Mouse (Mus musculus): ENCODE data around the gene Large1. TPM values are rescaled to one million over a fixed set of nuclear protein-coding genes. Genes with fewer than 3 reads are reported as not detected.

The Large1 gene
- polyA plus RNA-seq, 1 experiment, result 42.7 TPM

- H3K4me1 ChIP-seq (ENCODE audit: control insufficient read depth, insufficient read depth, low read length), result no peaks in the 10 kb centered on the region
- no peak for TF ChIP-seq CTCF (IDR thresholded peaks at IDR 0.05; ENCODE audit: borderline replicate concordance, insufficient read depth, low read length)
- TF ChIP-seq POLR2A (IDR thresholded peaks at IDR 0.05; ENCODE audit: low read depth, low read length), result no peak
Measured at GRCm38 (mm10) chr8:72873411-72873810, 479.9 kb downstream of the Large1 start.

GRCm38 (mm10) chr8:72846881-72847280 lies 506.5 kb downstream of the Large1 start:
- Histone ChIP-seq H3K27ac (ENCODE audit: insufficient read depth, low read length) (no peak overlapping the region), H3K4me1 (ENCODE audit: control insufficient read depth, insufficient read depth, low read length) (no peaks in the 10 kb centered on the region), H3K4me3 (ENCODE audit: insufficient read depth, low read length) (no peak overlapping the region)
- TF ChIP-seq POLR2A (IDR thresholded peaks at IDR 0.05; ENCODE audit: low read depth, low read length) (no peak), CTCF (IDR thresholded peaks at IDR 0.05; ENCODE audit: borderline replicate concordance, insufficient read depth, low read length) (no peak)

More at GRCm38 (mm10) chr8:72873411-72873810, 479.9 kb downstream of the Large1 start:
- H3K4me3 ChIP-seq (ENCODE audit: insufficient read depth, low read length), result no peak overlapping the region
- H3K27ac ChIP-seq (ENCODE audit: insufficient read depth, low read length), result no peak overlapping the region

- no peak for TF ChIP-seq POLR2A (IDR thresholded peaks at IDR 0.05; ENCODE audit: low read depth, low read length)
- Histone ChIP-seq H3K4me1 (ENCODE audit: control insufficient read depth, insufficient read depth, low read length) (0 out of 2 replicates have a peak, but pooled peaks cover 4% of the 10 kb centered on the region), H3K4me3 (ENCODE audit: insufficient read depth, low read length) (no peak overlapping the region), H3K27ac (ENCODE audit: insufficient read depth, low read length) (no peak overlapping the region)
Measured at GRCm38 (mm10) chr8:72835863-72836262, 517.5 kb downstream of the Large1 start.

- TF ChIP-seq POLR2A (IDR thresholded peaks at IDR 0.05; ENCODE audit: low read depth, low read length) (no peak), CTCF (IDR thresholded peaks at IDR 0.05; ENCODE audit: borderline replicate concordance, insufficient read depth, low read length) (no peak)
- H3K27ac ChIP-seq (ENCODE audit: insufficient read depth, low read length), result no peak overlapping the region
- H3K4me1 ChIP-seq (ENCODE audit: control insufficient read depth, insufficient read depth, low read length), result 0 out of 2 replicates have a peak, but pooled peaks cover 4% of the 10 kb centered on the region
- no peak overlapping the region for H3K4me3 ChIP-seq (ENCODE audit: insufficient read depth, low read length)
Measured at GRCm38 (mm10) chr8:72833112-72833511, 520.2 kb downstream of the Large1 start.

GRCm38 (mm10) chr8:72832371-72832770 lies 521.0 kb downstream of the Large1 start:
- H3K27ac ChIP-seq (ENCODE audit: insufficient read depth, low read length), result no peak overlapping the region
- 0 out of 2 replicates have a peak, but pooled peaks cover 4% of the 10 kb centered on the region for H3K4me1 ChIP-seq (ENCODE audit: control insufficient read depth, insufficient read depth, low read length)
- TF ChIP-seq CTCF (IDR thresholded peaks at IDR 0.05; ENCODE audit: borderline replicate concordance, insufficient read depth, low read length) (no peak), POLR2A (IDR thresholded peaks at IDR 0.05; ENCODE audit: low read depth, low read length) (no peak)
- no peak overlapping the region for H3K4me3 ChIP-seq (ENCODE audit: insufficient read depth, low read length)

GRCm38 (mm10) chr8:72817655-72818349 lies 535.5 kb downstream of the Large1 start:
- no peak overlapping the region for H3K27ac ChIP-seq (ENCODE audit: insufficient read depth, low read length)
- H3K4me1 ChIP-seq (ENCODE audit: control insufficient read depth, insufficient read depth, low read length), result no peaks in the 10 kb centered on the region
- TF ChIP-seq CTCF (IDR thresholded peaks at IDR 0.05; ENCODE audit: borderline replicate concordance, insufficient read depth, low read length), result no peak
- TF ChIP-seq POLR2A (IDR thresholded peaks at IDR 0.05; ENCODE audit: low read depth, low read length), result no peak
- no peak overlapping the region for H3K4me3 ChIP-seq (ENCODE audit: insufficient read depth, low read length)

GRCm38 (mm10) chr8:72816679-72817078 lies 536.7 kb downstream of the Large1 start:
- Histone ChIP-seq H3K27ac (ENCODE audit: insufficient read depth, low read length) (peak overlapping the region; percentile 18; the same call in 1 of the 2 replicates), H3K4me1 (ENCODE audit: control insufficient read depth, insufficient read depth, low read length) (no peaks in the 10 kb centered on the region), H3K4me3 (ENCODE audit: insufficient read depth, low read length) (no peak overlapping the region)
- TF ChIP-seq CTCF (IDR thresholded peaks at IDR 0.05; ENCODE audit: borderline replicate concordance, insufficient read depth, low read length), result no peak

GRCm38 (mm10) chr8:72815681-72816080 lies 537.7 kb downstream of the Large1 start:
- no peak overlapping the region for H3K27ac ChIP-seq (ENCODE audit: insufficient read depth, low read length)
- TF ChIP-seq CTCF (IDR thresholded peaks at IDR 0.05; ENCODE audit: borderline replicate concordance, insufficient read depth, low read length) (no peak), POLR2A (IDR thresholded peaks at IDR 0.05; ENCODE audit: low read depth, low read length) (no peak)

GRCm38 (mm10) chr8:72812690-72813089 lies 540.6 kb downstream of the Large1 start:
- TF ChIP-seq POLR2A (IDR thresholded peaks at IDR 0.05; ENCODE audit: low read depth, low read length) (no peak), CTCF (IDR thresholded peaks at IDR 0.05; ENCODE audit: borderline replicate concordance, insufficient read depth, low read length) (no peak)
- Histone ChIP-seq H3K4me3 (ENCODE audit: insufficient read depth, low read length) (no peak overlapping the region), H3K27ac (ENCODE audit: insufficient read depth, low read length) (no peak overlapping the region), H3K4me1 (ENCODE audit: control insufficient read depth, insufficient read depth, low read length) (no peaks in the 10 kb centered on the region)

More at GRCm38 (mm10) chr8:72815681-72816080, 537.7 kb downstream of the Large1 start:
- H3K4me3 ChIP-seq (ENCODE audit: insufficient read depth, low read length), result no peak overlapping the region
- no peaks in the 10 kb centered on the region for H3K4me1 ChIP-seq (ENCODE audit: control insufficient read depth, insufficient read depth, low read length)

- TF ChIP-seq POLR2A (IDR thresholded peaks at IDR 0.05; ENCODE audit: low read depth, low read length), result no peak
- TF ChIP-seq CTCF (IDR thresholded peaks at IDR 0.05; ENCODE audit: borderline replicate concordance, insufficient read depth, low read length), result no peak
Measured at GRCm38 (mm10) chr8:72801583-72801982, 551.8 kb downstream of the Large1 start.

More at GRCm38 (mm10) chr8:72801583-72801982, 551.8 kb downstream of the Large1 start:
- Histone ChIP-seq H3K4me3 (ENCODE audit: insufficient read depth, low read length) (no peak overlapping the region), H3K4me1 (ENCODE audit: control insufficient read depth, insufficient read depth, low read length) (no peaks in the 10 kb centered on the region), H3K27ac (ENCODE audit: insufficient read depth, low read length) (no peak overlapping the region)
